Mouse (Mus musculus): ENCODE measurements around the gene Gm10203. TPM values are rescaled to one million over a fixed set of nuclear protein-coding genes. Genes with fewer than 3 reads are reported as not detected.

The Gm10203 gene
- polyA plus RNA-seq, 1 experiment from 2014 or later = not detected

DNA sequence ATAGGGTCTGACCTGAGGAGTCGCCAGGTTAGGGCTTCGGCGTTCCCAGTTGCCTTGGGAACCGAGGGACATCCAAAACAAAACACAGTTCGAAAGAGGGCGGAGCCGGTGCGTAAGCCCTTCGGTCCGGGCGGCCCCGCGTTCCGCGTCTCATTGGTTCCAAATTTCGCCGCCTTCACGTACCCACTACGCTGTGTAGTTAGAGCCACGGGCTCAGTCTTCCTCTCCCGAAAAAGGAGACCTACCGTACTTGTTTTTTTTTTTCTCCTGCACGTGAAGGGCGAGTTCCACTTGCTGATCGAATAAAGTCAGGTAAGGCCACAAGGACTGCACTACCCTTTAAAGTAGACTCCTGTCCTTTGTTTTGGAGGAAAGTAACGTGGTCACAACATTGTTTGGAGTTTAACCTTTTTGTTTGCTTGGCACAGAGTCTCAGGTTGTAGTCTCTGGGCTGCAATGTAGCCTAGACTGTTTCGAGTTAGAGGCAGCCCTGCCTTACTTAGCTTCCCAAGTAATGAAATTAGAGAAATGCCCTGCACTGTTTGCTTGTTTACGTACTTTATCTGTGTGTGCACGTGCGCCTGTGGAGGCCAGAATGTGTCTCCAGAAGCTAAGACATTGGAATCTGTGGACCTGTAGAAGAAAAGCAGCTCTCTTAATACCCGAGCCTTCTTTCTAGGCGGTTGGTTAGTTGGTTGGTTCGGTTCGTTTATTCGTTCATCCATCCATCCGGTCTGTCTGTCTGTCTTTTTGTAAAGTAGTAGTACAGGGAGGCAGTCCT lies 11.6 kb downstream of the Gm10203 start:
- no peaks in the 10 kb centered on the region for H3K36me3 ChIP-seq (ENCODE audit: control insufficient read depth, insufficient read depth, low read length)
- no peak overlapping the region for H3K27ac ChIP-seq (replicated peaks; ENCODE audit: low read depth, low read length)
- peaks cover 4% of the 10 kb centered on the region; the same call in 1 of the 2 replicates for H3K4me1 ChIP-seq (ENCODE audit: control insufficient read depth, insufficient read depth, low read length)
- WGBS = 6% methylated on average over 36 of the region's 36 CpGs
- peak overlapping the region; percentile 73 for H3K4me2 ChIP-seq (ENCODE audit: low read length)
- DNase-seq = peak; percentile 85
- peak overlapping the region; percentile 43 for H3K9ac ChIP-seq (replicated peaks; ENCODE audit: low read length)
- no peaks in the 10 kb centered on the region for H3K9me3 ChIP-seq (ENCODE audit: control insufficient read depth, low read length)
- peak overlapping the region; percentile 43 for H3K4me3 ChIP-seq (replicated peaks; ENCODE audit: low read depth, low read length)
- peak; percentile 82 for ATAC-seq (ENCODE audit: low FRiP score, low TSS enrichment)
- H3K27me3 ChIP-seq (ENCODE audit: control insufficient read depth, insufficient read depth, low read length) = no peaks in the 10 kb centered on the region

DNA sequence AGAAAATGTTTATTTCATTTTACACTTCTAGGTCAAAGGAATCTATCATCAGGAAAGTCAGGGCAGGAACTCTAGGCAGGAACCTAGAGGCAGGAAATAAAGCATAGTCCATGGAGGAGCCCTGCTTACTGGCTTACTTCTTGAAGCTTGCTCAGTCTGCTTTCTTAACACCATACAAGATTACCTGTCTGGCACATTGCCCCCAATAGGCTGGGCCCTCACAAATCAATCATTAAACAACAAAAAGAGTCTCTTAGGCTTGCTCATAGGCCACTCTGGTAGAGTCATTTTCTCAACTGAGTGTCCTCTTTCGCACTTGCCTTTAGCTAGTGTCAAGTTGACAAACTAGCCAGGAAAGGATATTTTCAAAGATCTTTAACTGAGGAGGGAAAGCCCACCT lies 15.2 kb downstream of the Gm10203 start:
- Histone ChIP-seq H3K9ac (replicated peaks; ENCODE audit: low read length) (no peak overlapping the region), H3K27ac (replicated peaks; ENCODE audit: low read depth, low read length) (no peak overlapping the region), H3K4me3 (replicated peaks; ENCODE audit: low read depth, low read length) (no peak overlapping the region), H3K36me3 (ENCODE audit: control insufficient read depth, insufficient read depth, low read length) (0 out of 2 replicates have a peak, but pooled peaks cover 3% of the 10 kb centered on the region), H3K9me3 (ENCODE audit: control insufficient read depth, low read length) (no peaks in the 10 kb centered on the region), H3K4me2 (ENCODE audit: low read length) (no peak overlapping the region), H3K4me1 (ENCODE audit: control insufficient read depth, insufficient read depth, low read length) (peaks cover 4% of the 10 kb centered on the region; the same call in 1 of the 2 replicates), H3K27me3 (ENCODE audit: control insufficient read depth, insufficient read depth, low read length) (no peaks in the 10 kb centered on the region)
- 97% methylated on average over 1 of the region's 1 CpGs for WGBS
- ATAC-seq (ENCODE audit: low FRiP score, low TSS enrichment) (no peak), DNase-seq (no peak)

DNA sequence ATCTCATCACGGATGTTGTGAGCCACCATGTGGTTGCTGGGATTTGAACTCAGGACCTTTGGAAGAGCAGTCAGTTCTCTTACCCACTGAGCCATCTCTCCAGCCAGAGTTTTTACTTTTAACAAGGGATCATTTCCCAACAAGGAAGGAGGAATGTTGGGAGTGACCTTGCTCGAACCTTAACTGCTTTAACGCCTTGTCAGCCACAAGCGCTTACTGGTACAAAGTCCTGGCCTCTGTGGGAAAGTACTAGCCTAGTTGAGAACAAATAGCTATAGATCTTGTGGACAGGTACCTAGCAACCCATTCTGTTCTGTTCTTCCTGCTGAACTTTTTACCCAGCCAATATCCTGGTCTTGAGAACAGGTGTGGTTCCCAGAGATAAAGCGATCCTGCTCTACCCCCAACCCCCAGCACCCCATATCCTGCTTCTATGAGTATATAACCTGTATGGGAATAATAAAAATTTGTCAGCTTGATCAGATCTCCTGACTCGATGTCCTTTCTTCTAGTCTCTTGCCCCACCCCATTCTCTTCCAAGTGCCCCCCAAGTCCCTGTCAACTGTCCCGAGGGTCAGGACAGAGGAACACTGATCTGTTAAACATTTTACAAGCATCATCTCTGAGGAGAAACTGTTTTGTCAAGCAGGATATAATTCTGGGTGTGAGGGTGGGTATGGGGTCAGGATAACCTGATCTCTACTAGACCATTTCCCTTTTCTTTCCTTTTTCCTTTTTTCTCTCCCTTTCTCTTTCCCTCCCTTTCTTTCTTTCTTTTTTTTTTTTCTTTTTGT lies 18.7 kb downstream of the Gm10203 start:
- 93% methylated on average over 7 of the region's 7 CpGs for WGBS
- no peak overlapping the region for H3K4me3 ChIP-seq (replicated peaks; ENCODE audit: low read depth, low read length)
- no peak for ATAC-seq (ENCODE audit: low FRiP score, low TSS enrichment)
- H3K9me3 ChIP-seq (ENCODE audit: control insufficient read depth, low read length) = no peaks in the 10 kb centered on the region
- H3K36me3 ChIP-seq (ENCODE audit: control insufficient read depth, insufficient read depth, low read length) = peaks cover 11% of the 10 kb centered on the region; the same call in 1 of the 2 replicates
- no peaks in the 10 kb centered on the region for H3K27me3 ChIP-seq (ENCODE audit: control insufficient read depth, insufficient read depth, low read length)
- H3K9ac ChIP-seq (replicated peaks; ENCODE audit: low read length) = no peak overlapping the region
- no peaks in the 10 kb centered on the region for H3K4me1 ChIP-seq (ENCODE audit: control insufficient read depth, insufficient read depth, low read length)
- no peak overlapping the region for H3K4me2 ChIP-seq (ENCODE audit: low read length)
- DNase-seq = no peak
- H3K27ac ChIP-seq (replicated peaks; ENCODE audit: low read depth, low read length) = no peak overlapping the region

DNA sequence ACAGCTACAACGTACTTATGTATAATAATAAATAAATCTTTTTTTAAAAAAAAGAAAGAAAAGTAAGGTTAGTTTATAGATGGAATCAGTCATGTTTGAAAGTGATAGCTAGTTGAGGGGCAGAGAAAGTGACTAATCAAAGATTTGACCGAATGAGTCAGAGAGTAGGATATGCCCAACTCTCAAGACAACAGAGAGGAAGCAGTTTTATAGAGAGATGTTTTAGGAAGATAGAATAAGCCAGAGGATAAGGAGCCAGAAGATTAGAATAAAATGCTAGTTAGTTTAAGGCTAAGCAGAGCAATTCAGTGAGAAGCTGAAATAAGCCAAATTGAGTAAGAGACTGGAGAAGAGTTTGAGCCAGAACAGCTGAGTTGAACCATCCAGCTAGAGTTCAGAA lies 22.1 kb downstream of the Gm10203 start:
- WGBS = 94% methylated on average over 2 of the region's 2 CpGs
- H3K4me1 ChIP-seq (ENCODE audit: control insufficient read depth, insufficient read depth, low read length) = no peaks in the 10 kb centered on the region
- no peak overlapping the region for H3K4me2 ChIP-seq (ENCODE audit: low read length)
- H3K9me3 ChIP-seq (ENCODE audit: control insufficient read depth, low read length) = no peaks in the 10 kb centered on the region
- DNase-seq = no peak
- no peak overlapping the region for H3K9ac ChIP-seq (replicated peaks; ENCODE audit: low read length)
- peaks cover 26% of the 10 kb centered on the region for H3K36me3 ChIP-seq (ENCODE audit: control insufficient read depth, insufficient read depth, low read length)
- ATAC-seq (ENCODE audit: low FRiP score, low TSS enrichment) = no peak
- H3K27me3 ChIP-seq (ENCODE audit: control insufficient read depth, insufficient read depth, low read length) = no peaks in the 10 kb centered on the region
- no peak overlapping the region for H3K4me3 ChIP-seq (replicated peaks; ENCODE audit: low read depth, low read length)
- H3K27ac ChIP-seq (replicated peaks; ENCODE audit: low read depth, low read length) = no peak overlapping the region

DNA sequence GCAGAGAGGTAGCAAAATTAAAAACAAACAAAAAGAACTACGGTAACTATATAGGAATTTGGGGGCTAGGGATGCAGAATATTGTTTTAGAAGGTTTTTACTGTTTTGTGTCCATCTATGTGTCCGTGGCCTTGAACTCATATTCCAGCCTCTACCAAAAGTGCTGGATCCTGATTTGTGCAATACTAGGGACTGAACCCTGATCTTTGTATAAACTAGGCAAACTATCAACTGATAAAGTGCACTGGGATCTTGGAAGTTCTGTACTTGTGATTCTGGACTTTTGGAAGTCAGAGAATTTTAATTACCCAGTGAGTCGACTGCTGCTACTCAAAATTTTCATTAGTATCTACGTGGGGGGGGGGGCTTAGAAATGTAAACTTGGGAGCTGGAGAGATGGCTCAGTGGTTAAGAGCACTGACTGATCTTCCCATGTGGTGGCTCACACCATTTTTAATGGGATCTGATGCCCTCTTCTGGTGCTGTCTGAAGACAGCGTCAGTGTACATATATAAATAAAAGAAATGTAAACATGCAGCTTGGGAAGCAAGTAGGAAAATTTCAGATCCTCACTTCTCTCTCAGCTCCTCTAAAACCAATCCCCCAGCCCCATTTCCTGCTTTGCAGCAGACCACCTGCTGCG lies 23.6 kb downstream of the Gm10203 start:
- Histone ChIP-seq H3K4me1 (ENCODE audit: control insufficient read depth, insufficient read depth, low read length) (no peaks in the 10 kb centered on the region), H3K4me2 (ENCODE audit: low read length) (no peak overlapping the region), H3K27ac (replicated peaks; ENCODE audit: low read depth, low read length) (no peak overlapping the region), H3K9me3 (ENCODE audit: control insufficient read depth, low read length) (no peaks in the 10 kb centered on the region), H3K27me3 (ENCODE audit: control insufficient read depth, insufficient read depth, low read length) (no peaks in the 10 kb centered on the region), H3K9ac (replicated peaks; ENCODE audit: low read length) (no peak overlapping the region), H3K36me3 (ENCODE audit: control insufficient read depth, insufficient read depth, low read length) (peaks cover 32% of the 10 kb centered on the region), H3K4me3 (replicated peaks; ENCODE audit: low read depth, low read length) (no peak overlapping the region)
- ATAC-seq (ENCODE audit: low FRiP score, low TSS enrichment) (no peak), DNase-seq (no peak)
- 50% methylated on average over 6 of the region's 6 CpGs for WGBS

DNA sequence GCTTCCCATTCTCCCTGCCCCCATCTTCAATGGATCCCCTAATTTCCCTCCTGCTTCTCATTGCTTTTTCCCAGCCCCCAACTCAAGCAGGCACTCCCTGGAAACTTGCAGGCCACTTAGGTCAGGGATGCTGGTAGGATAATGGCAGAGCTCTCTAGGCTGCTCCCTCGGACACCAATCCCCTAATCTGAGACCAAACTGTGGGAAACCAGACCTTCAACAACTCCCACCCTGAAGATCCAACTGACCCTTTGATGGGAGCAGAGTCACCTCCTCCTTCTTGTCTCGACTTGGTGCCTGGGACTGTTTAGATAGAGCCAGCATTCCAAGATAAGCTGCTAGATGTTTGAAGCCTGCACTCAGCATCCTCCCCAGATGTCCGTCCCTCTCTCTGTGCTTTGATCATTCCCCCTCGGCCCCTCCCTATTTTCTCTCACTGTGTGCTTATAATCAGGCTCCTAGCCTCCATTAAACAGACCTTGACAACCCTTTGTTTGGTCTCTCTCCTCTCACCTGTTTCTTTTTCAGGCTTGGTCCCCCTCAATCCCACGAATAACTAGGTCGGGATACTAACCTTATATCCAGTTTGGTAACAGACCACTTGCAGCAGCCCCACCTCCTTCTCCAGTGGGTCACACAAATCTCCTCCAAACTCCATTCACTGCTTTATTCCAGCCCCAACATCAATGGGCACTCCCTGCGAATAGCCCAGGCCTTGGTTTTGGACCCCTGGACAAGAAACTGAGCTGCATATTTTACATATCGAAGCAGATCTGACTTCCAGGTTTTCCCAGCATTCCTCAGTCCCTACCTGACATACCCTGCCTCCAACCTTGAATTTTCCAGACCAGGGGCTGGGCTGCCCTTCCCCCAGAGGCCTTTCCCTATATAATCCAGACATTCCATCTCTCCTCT lies 24.4 kb downstream of the Gm10203 start:
- no peaks in the 10 kb centered on the region for H3K4me1 ChIP-seq (ENCODE audit: control insufficient read depth, insufficient read depth, low read length)
- ATAC-seq (ENCODE audit: low FRiP score, low TSS enrichment) (no peak; the same call in 1 of the 2 replicates), DNase-seq (no peak)
- H3K27me3 ChIP-seq (ENCODE audit: control insufficient read depth, insufficient read depth, low read length) = no peaks in the 10 kb centered on the region
- 15% methylated on average over 8 of the region's 8 CpGs for WGBS
- no peak overlapping the region for H3K9ac ChIP-seq (replicated peaks; ENCODE audit: low read length)
- no peak overlapping the region for H3K4me2 ChIP-seq (ENCODE audit: low read length)
- 0 out of 2 replicates have a peak overlapping the region, but pooled peaks have one; percentile 10 for H3K27ac ChIP-seq (replicated peaks; ENCODE audit: low read depth, low read length)
- H3K4me3 ChIP-seq (replicated peaks; ENCODE audit: low read depth, low read length) = no peak overlapping the region
- H3K9me3 ChIP-seq (ENCODE audit: control insufficient read depth, low read length) = no peaks in the 10 kb centered on the region
- H3K36me3 ChIP-seq (ENCODE audit: control insufficient read depth, insufficient read depth, low read length) = peaks cover 40% of the 10 kb centered on the region

DNA sequence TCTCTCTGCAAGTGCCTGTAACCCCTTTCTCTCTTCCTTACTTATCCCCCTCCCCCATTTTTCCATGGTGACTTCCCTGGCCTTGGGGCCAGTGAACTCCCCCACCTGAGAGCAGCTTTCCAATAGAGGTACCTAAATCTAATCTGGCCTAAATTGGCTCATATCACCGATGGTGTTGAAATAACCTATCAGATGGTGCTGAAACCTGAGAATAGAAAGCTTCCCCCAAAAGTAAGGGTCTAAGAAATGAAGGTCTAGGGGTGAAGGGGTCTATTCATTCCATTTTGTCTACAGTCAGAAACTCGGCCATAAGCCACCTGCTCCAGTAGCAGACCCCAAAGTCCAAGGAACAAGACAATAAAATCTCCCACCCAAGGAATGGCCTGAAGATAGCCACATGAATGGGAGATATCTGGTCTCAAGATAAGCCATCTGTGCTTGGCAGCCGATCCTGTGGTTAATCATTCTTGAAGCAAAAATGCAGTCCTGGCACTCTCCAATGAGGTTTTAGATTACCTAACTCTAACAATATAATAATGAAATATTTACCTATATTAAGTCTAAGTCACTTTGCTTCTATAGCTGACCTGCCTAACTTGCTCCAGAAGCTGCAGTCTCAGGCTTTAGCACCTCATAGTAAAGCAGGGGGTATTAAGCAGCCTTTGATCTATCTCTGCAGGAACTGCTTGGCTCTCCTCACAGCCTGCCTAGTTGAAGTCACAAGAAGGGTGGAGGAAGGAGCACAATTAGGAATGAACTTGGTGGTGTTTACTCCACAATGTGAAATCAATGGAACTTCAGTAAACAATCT lies 25.3 kb downstream of the Gm10203 start:
- 86% methylated on average over 3 of the region's 3 CpGs for WGBS
- no peak overlapping the region for H3K9ac ChIP-seq (replicated peaks; ENCODE audit: low read length)
- H3K36me3 ChIP-seq (ENCODE audit: control insufficient read depth, insufficient read depth, low read length) = peaks cover 38% of the 10 kb centered on the region
- 0 out of 2 replicates have a peak overlapping the region, but pooled peaks have one; percentile 10 for H3K27ac ChIP-seq (replicated peaks; ENCODE audit: low read depth, low read length)
- DNase-seq = no peak
- no peak overlapping the region for H3K4me2 ChIP-seq (ENCODE audit: low read length)
- no peak for ATAC-seq (ENCODE audit: low FRiP score, low TSS enrichment)
- H3K4me3 ChIP-seq (replicated peaks; ENCODE audit: low read depth, low read length) = no peak overlapping the region
- H3K4me1 ChIP-seq (ENCODE audit: control insufficient read depth, insufficient read depth, low read length) = no peaks in the 10 kb centered on the region
- no peaks in the 10 kb centered on the region for H3K27me3 ChIP-seq (ENCODE audit: control insufficient read depth, insufficient read depth, low read length)
- H3K9me3 ChIP-seq (ENCODE audit: control insufficient read depth, low read length) = no peaks in the 10 kb centered on the region
